Mouse (Mus musculus) forebrain, embryonic 13.5 days (tissue): ENCODE results near the gene Crhr1. TPM values are rescaled to one million over a fixed set of nuclear protein-coding genes. Genes with fewer than 3 reads are reported as not detected.

Experiments
- ATAC-seq: fragments of 200-750 bp; cut with Nextera tagmentation; 2 replicates; pipeline ENCODE4 v1.8.0; 2017
- H3K27ac ChIP-seq: fragments of 300-500 bp; sonication (generic); 2 replicates; pipeline ENCODE4 v1.5.1; 2015; ENCODE audit warnings: inconsistent platforms, mild to moderate bottlenecking, moderate library complexity
- H3K27me3 ChIP-seq: fragments of 300-500 bp; sonication (generic); 2 replicates; pipeline ENCODE4 v1.6.1; 2015; ENCODE audit warnings: mild to moderate bottlenecking, inconsistent platforms
- H3K36me3 ChIP-seq: fragments of 300-500 bp; sonication (generic); 2 replicates; pipeline ENCODE4 v1.6.1; 2015; ENCODE audit warnings: mild to moderate bottlenecking, inconsistent platforms; ENCODE audit not compliant: poor library complexity, severe bottlenecking
- H3K4me1 ChIP-seq: fragments of 300-500 bp; sonication (generic); 2 replicates; pipeline ENCODE4 v1.6.1; 2015; ENCODE audit warnings: inconsistent platforms
- H3K4me2 ChIP-seq: fragments of 300-500 bp; sonication (generic); 2 replicates; pipeline ENCODE4 v1.6.1; 2015; ENCODE audit warnings: inconsistent platforms, mild to moderate bottlenecking, moderate library complexity
- H3K4me3 ChIP-seq: fragments of 300-500 bp; sonication (generic); 2 replicates; pipeline ENCODE4 v1.5.1; 2015; ENCODE audit warnings: mild to moderate bottlenecking, inconsistent platforms
- H3K9ac ChIP-seq: fragments of 300-500 bp; sonication (generic); 2 replicates; pipeline ENCODE4 v1.6.1; 2015; ENCODE audit warnings: mild to moderate bottlenecking, inconsistent platforms
- H3K9me3 ChIP-seq: fragments of 300-500 bp; sonication (generic); replicated peaks from 2 replicates; pipeline ENCODE4 v1.6.1; 2016; ENCODE audit warnings: inconsistent platforms
- WGBS: fragments of 180-500 bp; shearing (Covaris S2); methylation state at CpG from one replicate; pipeline ENCODE4 v1.1.7; 2015; 5-methylcytosine and 5-hydroxymethylcytosine counted together
- polyA plus RNA-seq: library from polyadenylated mRNA; unstranded; fragments of >200 nt; fragmentation: Nextera tagmentation; extraction: Ambion mirVana; gene quantifications from 2 replicates; pipeline ENCODE4 v1.2.1, GENCODE M21; 2015

The Crhr1 gene
- polyA plus RNA-seq, 1 experiment from 2014 or later, result 1.2 TPM

- 96% methylated on average over 1 of the region's 1 CpGs for WGBS
- ATAC-seq, result no peak
These were observed 12.3 kb downstream of the Crhr1 start for GRCm38 (mm10) chr11:104144930-104145329.

GRCm38 (mm10) chr11:104148787-104149186, 16.1 kb downstream of the Crhr1 start:
- WGBS, result 72% methylated on average over 7 of the region's 7 CpGs

More at GRCm38 (mm10) chr11:104144930-104145329, 12.3 kb downstream of the Crhr1 start:
- no peak overlapping the region for H3K4me3 ChIP-seq
- no peak overlapping the region for H3K9ac ChIP-seq
- no peaks in the 10 kb centered on the region for H3K9me3 ChIP-seq
- no peak overlapping the region for H3K27ac ChIP-seq
- no peak overlapping the region for H3K4me2 ChIP-seq
- peaks cover 9% of the 10 kb centered on the region; the same call in 1 of the 2 replicates for H3K27me3 ChIP-seq
- H3K4me1 ChIP-seq, result no peaks in the 10 kb centered on the region
- H3K36me3 ChIP-seq, result no peaks in the 10 kb centered on the region

GRCm38 (mm10) chr11:104150911-104151310, 18.3 kb downstream of the Crhr1 start:
- no peak overlapping the region for H3K9ac ChIP-seq
- ATAC-seq, result no peak
- no peak overlapping the region for H3K4me2 ChIP-seq
- H3K4me3 ChIP-seq, result no peak overlapping the region
- H3K27ac ChIP-seq, result no peak overlapping the region
- peaks cover 12% of the 10 kb centered on the region for H3K4me1 ChIP-seq
- 21% methylated on average over 5 of the region's 5 CpGs for WGBS
- no peaks in the 10 kb centered on the region for H3K36me3 ChIP-seq
- no peaks in the 10 kb centered on the region for H3K9me3 ChIP-seq
- 0 out of 2 replicates have a peak, but pooled peaks cover 2% of the 10 kb centered on the region for H3K27me3 ChIP-seq

More at GRCm38 (mm10) chr11:104148787-104149186, 16.1 kb downstream of the Crhr1 start:
- H3K27me3 ChIP-seq, result no peaks in the 10 kb centered on the region
- H3K27ac ChIP-seq, result no peak overlapping the region
- peaks cover 12% of the 10 kb centered on the region for H3K4me1 ChIP-seq
- H3K4me3 ChIP-seq, result no peak overlapping the region
- ATAC-seq, result no peak
- no peak overlapping the region for H3K4me2 ChIP-seq
- H3K36me3 ChIP-seq, result no peaks in the 10 kb centered on the region
- no peak overlapping the region for H3K9ac ChIP-seq
- no peaks in the 10 kb centered on the region for H3K9me3 ChIP-seq

- Histone ChIP-seq H3K4me3 (no peak overlapping the region), H3K36me3 (no peaks in the 10 kb centered on the region), H3K4me1 (peaks cover 31% of the 10 kb centered on the region), H3K4me2 (no peak overlapping the region), H3K27me3 (peaks cover 4% of the 10 kb centered on the region; the same call in 1 of the 2 replicates), H3K27ac (no peak overlapping the region), H3K9me3 (no peaks in the 10 kb centered on the region), H3K9ac (no peak overlapping the region)
- WGBS, result 56% methylated on average over 4 of the region's 4 CpGs
- ATAC-seq, result no peak
These were observed 21.7 kb downstream of the Crhr1 start for GRCm38 (mm10) chr11:104154332-104154731.

- no peak overlapping the region for H3K4me2 ChIP-seq
- peaks cover 8% of the 10 kb centered on the region; the same call in 1 of the 2 replicates for H3K27me3 ChIP-seq
- peaks cover 31% of the 10 kb centered on the region for H3K4me1 ChIP-seq
- 60% methylated on average over 9 of the region's 9 CpGs for WGBS
- H3K4me3 ChIP-seq, result no peak overlapping the region
- H3K9ac ChIP-seq, result no peak overlapping the region
- ATAC-seq, result no peak
- no peaks in the 10 kb centered on the region for H3K36me3 ChIP-seq
- no peaks in the 10 kb centered on the region for H3K9me3 ChIP-seq
- H3K27ac ChIP-seq, result no peak overlapping the region
These were observed 22.4 kb downstream of the Crhr1 start for GRCm38 (mm10) chr11:104154820-104155635.

GRCm38 (mm10) chr11:104155899-104156298, 23.2 kb downstream of the Crhr1 start:
- H3K27ac ChIP-seq, result no peak overlapping the region
- no peaks in the 10 kb centered on the region for H3K36me3 ChIP-seq
- no peaks in the 10 kb centered on the region for H3K9me3 ChIP-seq
- H3K9ac ChIP-seq, result no peak overlapping the region
- peaks cover 8% of the 10 kb centered on the region; the same call in 1 of the 2 replicates for H3K27me3 ChIP-seq
- no peak overlapping the region for H3K4me3 ChIP-seq
- ATAC-seq, result no peak
- H3K4me2 ChIP-seq, result no peak overlapping the region
- H3K4me1 ChIP-seq, result peaks cover 26% of the 10 kb centered on the region

- Histone ChIP-seq H3K9me3 (no peaks in the 10 kb centered on the region), H3K4me2 (no peak overlapping the region), H3K4me1 (peaks cover 22% of the 10 kb centered on the region), H3K27ac (no peak overlapping the region), H3K9ac (no peak overlapping the region), H3K27me3 (peaks cover 8% of the 10 kb centered on the region; the same call in 1 of the 2 replicates), H3K36me3 (no peaks in the 10 kb centered on the region), H3K4me3 (no peak overlapping the region)
- 68% methylated on average over 3 of the region's 3 CpGs for WGBS
- ATAC-seq, result no peak
These were observed 23.7 kb downstream of the Crhr1 start for GRCm38 (mm10) chr11:104156391-104156790.

- Histone ChIP-seq H3K4me1 (peaks cover 19% of the 10 kb centered on the region), H3K27ac (peak overlapping the region; percentile 81), H3K27me3 (peaks cover 8% of the 10 kb centered on the region; the same call in 1 of the 2 replicates), H3K36me3 (no peaks in the 10 kb centered on the region), H3K9me3 (no peaks in the 10 kb centered on the region), H3K4me3 (peak overlapping the region; percentile 49), H3K4me2 (peak overlapping the region; percentile 88), H3K9ac (peak overlapping the region; percentile 76)
- 1% methylated on average over 23 of the region's 23 CpGs for WGBS
- ATAC-seq, result peak; percentile 98
These were observed 25.1 kb downstream of the Crhr1 start for GRCm38 (mm10) chr11:104157603-104158259.

GRCm38 (mm10) chr11:104158260-104158907, 25.7 kb downstream of the Crhr1 start:
- no peaks in the 10 kb centered on the region for H3K9me3 ChIP-seq
- ATAC-seq, result peak; percentile 59
- H3K36me3 ChIP-seq, result no peaks in the 10 kb centered on the region
- H3K4me2 ChIP-seq, result peak overlapping the region; percentile 88
- H3K27ac ChIP-seq, result peak overlapping the region; percentile 81
- H3K27me3 ChIP-seq, result peaks cover 8% of the 10 kb centered on the region; the same call in 1 of the 2 replicates
- peaks cover 19% of the 10 kb centered on the region for H3K4me1 ChIP-seq
- H3K9ac ChIP-seq, result peak overlapping the region; percentile 76
- WGBS, result 5% methylated on average over 17 of the region's 17 CpGs
- peak overlapping the region; percentile 49 for H3K4me3 ChIP-seq

- no peak for ATAC-seq
- Histone ChIP-seq H3K4me3 (no peak overlapping the region), H3K9ac (no peak overlapping the region), H3K36me3 (no peaks in the 10 kb centered on the region), H3K27me3 (peaks cover 8% of the 10 kb centered on the region; the same call in 1 of the 2 replicates), H3K4me2 (no peak overlapping the region), H3K4me1 (peaks cover 19% of the 10 kb centered on the region), H3K27ac (no peak overlapping the region), H3K9me3 (no peaks in the 10 kb centered on the region)
- WGBS, result 85% methylated on average over 4 of the region's 4 CpGs
These were observed 27.2 kb downstream of the Crhr1 start for GRCm38 (mm10) chr11:104159769-104160272.

GRCm38 (mm10) chr11:104161153-104161552, 28.5 kb downstream of the Crhr1 start:
- Histone ChIP-seq H3K4me3 (no peak overlapping the region), H3K9ac (no peak overlapping the region), H3K27me3 (peaks cover 5% of the 10 kb centered on the region; the same call in 1 of the 2 replicates), H3K36me3 (no peaks in the 10 kb centered on the region), H3K4me2 (no peak overlapping the region), H3K4me1 (peaks cover 19% of the 10 kb centered on the region), H3K9me3 (no peaks in the 10 kb centered on the region), H3K27ac (no peak overlapping the region)
- no peak for ATAC-seq
- WGBS, result 77% methylated on average over 5 of the region's 5 CpGs
